Mouse (Mus musculus): Measurements from ENCODE around the gene Grk5.

DNA sequence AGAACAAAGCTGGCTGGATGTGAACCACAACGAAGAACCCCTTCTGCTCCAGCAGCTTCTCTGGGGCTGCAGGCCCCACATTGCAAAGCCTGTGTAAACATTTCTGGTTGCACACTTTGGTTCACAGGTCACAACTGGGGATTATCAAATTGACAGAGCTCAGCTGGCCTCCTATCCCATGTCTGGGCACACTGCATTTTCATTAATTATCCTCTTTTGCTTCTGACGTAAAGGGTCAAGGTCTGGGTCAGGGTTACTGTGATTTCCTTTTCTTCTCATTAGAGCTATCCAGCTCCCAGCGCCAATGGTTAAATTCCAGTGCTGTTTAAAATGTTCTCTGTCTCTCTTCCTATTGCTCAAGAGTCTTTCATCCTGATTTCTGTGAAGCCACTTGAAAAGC lies 168.0 kb downstream of the Grk5 start:
- TF ChIP-seq CTCF (IDR thresholded peaks at IDR 0.05; ENCODE audit: extremely low read depth, insufficient read depth, low read length) (no peak), POLR2A (IDR thresholded peaks at IDR 0.05; ENCODE audit: extremely low read depth, insufficient read depth, low read length) (no peak)

All from cortical plate, adult 2 months (tissue).